Mouse (Mus musculus): ENCODE data around the gene Timm13. TPM values are rescaled to one million over a fixed set of nuclear protein-coding genes. Genes with fewer than 3 reads are reported as not detected.

Timm13 gene
- 100 to 1,000 TPM; 226 to 741 TPM for polyA plus RNA-seq (2012; fragmentation: generic; extraction: Trizol)

DNA sequence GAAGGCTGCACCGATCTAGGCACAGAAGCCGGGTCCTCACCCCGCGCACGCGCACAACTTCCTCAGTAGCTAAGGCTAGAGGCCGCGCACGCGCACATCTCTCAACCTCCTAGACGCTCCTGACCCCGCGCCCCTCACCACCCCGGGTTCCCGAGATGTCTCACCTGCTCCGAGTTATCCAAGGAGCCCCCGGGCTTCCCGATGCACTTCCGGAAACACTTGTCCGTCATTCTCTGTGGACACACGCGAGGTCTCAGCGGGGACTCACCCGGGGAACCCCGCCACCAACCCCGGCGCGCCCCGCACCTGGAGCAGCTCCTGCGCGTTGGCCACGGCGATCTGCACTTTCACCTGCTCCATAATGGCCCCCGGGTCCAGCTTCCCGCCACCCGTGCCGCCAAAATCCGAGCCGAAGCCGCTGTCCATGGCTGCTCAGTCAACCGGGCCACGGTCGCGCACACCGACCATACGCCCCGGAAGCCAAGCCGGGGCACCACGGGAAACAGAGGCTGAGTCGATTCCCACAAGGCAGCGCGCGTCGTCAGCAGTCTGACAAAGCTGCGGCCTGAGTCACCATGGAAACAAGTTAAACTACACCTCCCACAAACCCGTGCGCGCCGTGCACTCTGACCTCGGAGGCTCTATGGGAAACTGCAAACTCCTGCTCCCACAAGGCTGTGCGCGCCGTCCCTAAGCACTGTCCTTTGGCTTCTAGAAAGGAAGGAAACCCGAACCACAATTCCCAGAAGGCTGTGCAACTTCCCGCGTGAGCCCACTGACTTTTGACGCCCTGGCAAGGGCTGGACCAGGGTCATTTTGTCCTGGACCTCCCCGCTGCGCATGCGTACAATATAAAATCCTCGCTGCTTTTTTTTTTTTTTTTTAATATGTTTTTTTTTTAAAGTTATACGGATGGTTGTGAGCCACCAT lies at the start of gene Timm13:
Gene Timm13 (minus strand): TSS at position 652 of the 930 bp plus-strand sequence.

GRCm38 (mm10) chr10:80929299-80930226 lies 28.8 kb upstream of the Timm13 start, which contains the start of gene Gadd45b:
Gene Gadd45b, plus strand, starts transcription at chr10:80930073.

GRCm38 (mm10) chr10:80917779-80918434 lies 17.1 kb upstream of the Timm13 start, which contains the start of gene Lmnb2:
Gene Lmnb2, minus strand, starts transcription at chr10:80918245.

GRCm38 (mm10) chr10:80871581-80871980 lies 29.2 kb downstream of the Timm13 start, which contains the start of gene Tmprss9:
Gene Tmprss9, plus strand, starts transcription at chr10:80871848.

GRCm38 (mm10) chr10:80854913-80855748 lies 45.6 kb downstream of the Timm13 start, which contains the start of the genes Lsm7 and Sppl2b:
Gene Lsm7, minus strand, starts transcription at chr10:80855209.
Gene Sppl2b, plus strand, starts transcription at chr10:80855275.

Other genes starting within 250 kb of the Timm13 start
- gene Btbd2, start 243.9 kb downstream of the Timm13 start, polyA plus RNA-seq (2012; fragmentation: generic; extraction: Trizol) = 100 to 1,000 TPM in 1 of 2 experiments, 10 to 100 TPM in 1; 54.5 to 122 TPM
- gene Mknk2, start 222.9 kb downstream of the Timm13 start, polyA plus RNA-seq (2012; fragmentation: generic; extraction: Trizol) = 100 to 1,000 TPM in 1 of 2 experiments, 10 to 100 TPM in 1; 50.6 to 131 TPM
- 10 to 100 TPM; 19.8 to 24.3 TPM for gene Mob3a, start 199.0 kb downstream of the Timm13 start, polyA plus RNA-seq (2012; fragmentation: generic; extraction: Trizol)
- 10 to 100 TPM in 1 of 2 experiments, 1 to 10 TPM in 1; 2.2 to 31.4 TPM for gene Izumo4, start 198.8 kb downstream of the Timm13 start, polyA plus RNA-seq (2012; fragmentation: generic; extraction: Trizol)
- gene Ap3d1, start 158.7 kb downstream of the Timm13 start, polyA plus RNA-seq (2012; fragmentation: generic; extraction: Trizol) = 10 to 100 TPM; 37.2 to 87.2 TPM
- 10 to 100 TPM in 1 of 2 experiments, 1 to 10 TPM in 1; 2.9 to 12.0 TPM for gene Dot1l, start 145.8 kb downstream of the Timm13 start, polyA plus RNA-seq (2012; fragmentation: generic; extraction: Trizol)
- gene Sf3a2, start 102.8 kb downstream of the Timm13 start, polyA plus RNA-seq (2012; fragmentation: generic; extraction: Trizol) = 100 to 1,000 TPM in 1 of 2 experiments, 10 to 100 TPM in 1; 97.6 to 167 TPM
- gene Plekhj1, start 102.3 kb downstream of the Timm13 start, polyA plus RNA-seq (2012; fragmentation: generic; extraction: Trizol) = 10 to 100 TPM; 64.7 to 99.4 TPM
- 1 to 10 TPM in 1 of 2 experiments, under 1 TPM in 1; 0.25 to 1.2 TPM for gene Amh, start 95.7 kb downstream of the Timm13 start, polyA plus RNA-seq (2012; fragmentation: generic; extraction: Trizol)
- under 1 TPM in 1 of 2 experiments, not detected in 1; 0.94 TPM for gene Jsrp1, start 87.5 kb downstream of the Timm13 start, polyA plus RNA-seq (2012; fragmentation: generic; extraction: Trizol)
- gene Oaz1, start 74.3 kb downstream of the Timm13 start, polyA plus RNA-seq (2012; fragmentation: generic; extraction: Trizol) = 1,000 to 10,000 TPM; 1,765 to 2,268 TPM
- under 1 TPM; 0.01 to 0.07 TPM for gene Lingo3, start 56.9 kb downstream of the Timm13 start, polyA plus RNA-seq (2012; fragmentation: generic; extraction: Trizol)
- 100 to 1,000 TPM; 321 to 392 TPM for gene Lsm7, start 45.8 kb downstream of the Timm13 start, polyA plus RNA-seq (2012; fragmentation: generic; extraction: Trizol)
- gene Sppl2b, start 45.7 kb downstream of the Timm13 start, polyA plus RNA-seq (2012; fragmentation: generic; extraction: Trizol) = 10 to 100 TPM; 16.7 to 38.9 TPM
- under 1 TPM; 0.01 to 0.06 TPM for gene Tmprss9, start 29.1 kb downstream of the Timm13 start, polyA plus RNA-seq (2012; fragmentation: generic; extraction: Trizol)
- 10 to 100 TPM; 12.8 to 15.5 TPM for gene Lmnb2, start 17.3 kb upstream of the Timm13 start, polyA plus RNA-seq (2012; fragmentation: generic; extraction: Trizol)
- 10 to 100 TPM; 15.9 to 26.5 TPM for gene Gadd45b, start 29.1 kb upstream of the Timm13 start, polyA plus RNA-seq (2012; fragmentation: generic; extraction: Trizol)
- 10 to 100 TPM in 1 of 2 experiments, 1 to 10 TPM in 1; 1.2 to 11.2 TPM for gene Gng7, start 114.0 kb upstream of the Timm13 start, polyA plus RNA-seq (2012; fragmentation: generic; extraction: Trizol)
- gene Diras1, start 124.7 kb upstream of the Timm13 start, polyA plus RNA-seq (2012; fragmentation: generic; extraction: Trizol) = under 1 TPM; 0.06 to 0.14 TPM
- 10 to 100 TPM; 12.6 to 36.2 TPM for gene Slc39a3, start 136.5 kb upstream of the Timm13 start, polyA plus RNA-seq (2012; fragmentation: generic; extraction: Trizol)
- 100 to 1,000 TPM; 167 to 227 TPM for gene Sgta, start 159.2 kb upstream of the Timm13 start, polyA plus RNA-seq (2012; fragmentation: generic; extraction: Trizol)
- 100 to 1,000 TPM in 1 of 2 experiments, 10 to 100 TPM in 1; 46.9 to 101 TPM for gene Thop1, start 169.1 kb upstream of the Timm13 start, polyA plus RNA-seq (2012; fragmentation: generic; extraction: Trizol)
- gene Creb3l3, start 197.9 kb upstream of the Timm13 start, polyA plus RNA-seq (2012; fragmentation: generic; extraction: Trizol) = under 1 TPM; 0.02 to 0.45 TPM
- 100 to 1,000 TPM; 207 to 359 TPM for gene Map2k2, start 204.9 kb upstream of the Timm13 start, polyA plus RNA-seq (2012; fragmentation: generic; extraction: Trizol)
- gene Zbtb7a, start 234.3 kb upstream of the Timm13 start, polyA plus RNA-seq (2012; fragmentation: generic; extraction: Trizol) = 10 to 100 TPM in 1 of 2 experiments, 1 to 10 TPM in 1; 6.5 to 24.7 TPM